Mouse (Mus musculus) CH12.LX (cell line): ENCODE measurements around the gene Zfp583.

Source experiments
- CTCF ChIP-seq, 2 experiments: IDR thresholded peaks in 1 of 2; conservative IDR thresholded peaks in 1 of 2; 2 replicates each; pipeline ENCODE4 v1.5.1; 2011 to 2012; ENCODE audit warnings: low read depth in 2 of 2, low read length in 2 of 2, improper control_type of control experiment in 1 of 2, inconsistent platforms in 1 of 2, mild to moderate bottlenecking in 1 of 2, moderate library complexity in 1 of 2
- ETS1 ChIP-seq: conservative IDR thresholded peaks from 2 replicates; pipeline ENCODE4 v1.6.1; 2012; ENCODE audit warnings: low read depth, mild to moderate bottlenecking, inconsistent platforms, low read length, improper control_type of control experiment, moderate library complexity
- GABPA ChIP-seq: IDR thresholded peaks from 2 replicates; pipeline ENCODE4 v1.6.1; 2012; ENCODE audit warnings: low read depth, low read length, improper control_type of control experiment, inconsistent platforms; ENCODE audit not compliant: insufficient replicate concordance
- NRF1 ChIP-seq: IDR thresholded peaks from 2 replicates; pipeline ENCODE4 v1.6.1; 2014; ENCODE audit warnings: low read depth, mild to moderate bottlenecking, inconsistent platforms, low read length, improper control_type of control experiment, moderate library complexity
- POLR2A ChIP-seq: IDR thresholded peaks from 2 replicates; pipeline ENCODE4 v1.6.1; 2011; ENCODE audit warnings: low read depth, mild to moderate bottlenecking, improper control_type of control experiment, low read length
- USF1 ChIP-seq: IDR thresholded peaks from 2 replicates; pipeline ENCODE4 v1.6.1; 2014; ENCODE audit warnings: low read depth, mild to moderate bottlenecking, inconsistent platforms, low read length, improper control_type of control experiment
- ZC3H11A ChIP-seq: IDR thresholded peaks from 2 replicates; pipeline ENCODE4 v1.6.1; 2012; ENCODE audit warnings: low read depth, mild to moderate bottlenecking, inconsistent platforms, low read length, improper control_type of control experiment
- ZMIZ1 ChIP-seq: IDR thresholded peaks from 2 replicates; pipeline ENCODE4 v1.6.1; 2012; ENCODE audit warnings: low read depth, mild to moderate bottlenecking, inconsistent platforms, low read length, improper control_type of control experiment
- ZNF384 ChIP-seq: IDR thresholded peaks from 2 replicates; pipeline ENCODE4 v1.6.1; 2012; ENCODE audit warnings: low read depth, low read length, improper control_type of control experiment, inconsistent platforms

DNA sequence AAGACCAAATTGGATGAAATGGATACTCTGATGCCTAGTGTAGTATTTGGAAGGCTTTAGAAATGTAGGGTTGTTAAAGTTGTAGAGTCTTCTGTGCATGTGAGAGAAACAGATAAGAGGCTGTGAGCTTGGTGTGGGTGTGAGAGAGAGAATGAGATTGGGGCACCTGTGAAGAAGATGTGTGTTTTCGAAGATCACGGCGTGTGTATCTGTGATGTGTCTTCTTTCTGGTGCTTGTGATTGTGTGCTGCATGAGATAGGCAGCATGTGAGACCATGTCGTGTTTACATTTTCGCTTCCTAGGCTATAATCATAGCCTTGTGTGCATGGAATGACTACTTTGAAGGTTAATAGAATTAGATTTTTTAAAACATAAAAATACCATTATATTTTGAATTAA is 36.1 kb upstream of the Zfp583 start:
- TF ChIP-seq CTCF (conservative IDR thresholded peaks at IDR 0.05 in 1 of 2, IDR thresholded peaks at IDR 0.05 in 1 of 2; ENCODE audit: low read depth in 2 of 2, low read length in 2 of 2) (no peak), ZNF384 (no peak), POLR2A (no peak), ZC3H11A (no peak), NRF1 (no peak), ETS1 (no peak), USF1 (no peak), ZMIZ1 (no peak), GABPA (no peak)
